Mouse (Mus musculus) midbrain, postnatal 0 days (tissue): ENCODE data around the gene Lacc1. TPM values are rescaled to one million over a fixed set of nuclear protein-coding genes. Genes with fewer than 3 reads are reported as not detected.
"Not testable (repeated sequence)": the region's sequence is repeated elsewhere in the genome, so short reads cannot be mapped to it uniquely, and the experiment has no call there.

ENCODE experiments used
- ATAC-seq: fragments of 200-750 bp; cut with Nextera tagmentation; 2 replicates; pipeline ENCODE4 v1.8.0; 2017; ENCODE audit warnings: moderate number of reproducible peaks, mild to moderate bottlenecking, moderate TSS enrichment, moderate library complexity; ENCODE audit not compliant: low FRiP score
- DNase-seq: peaks from one replicate; pipeline ENCODE4 v3.0.0-alpha.2; 2015; ENCODE audit warnings: low spot score
- H3K27ac ChIP-seq: fragments of 300-500 bp; sonication (generic); 2 replicates; pipeline ENCODE4 v1.5.1; 2014; ENCODE audit warnings: low read depth, mild to moderate bottlenecking, low read length, mixed read lengths
- H3K27me3 ChIP-seq: fragments of 300-500 bp; sonication (generic); 2 replicates; pipeline ENCODE4 v1.6.1; 2014; ENCODE audit warnings: low read length, control low read depth, mixed read lengths; ENCODE audit not compliant: insufficient read depth
- H3K36me3 ChIP-seq: fragments of 300-500 bp; sonication (generic); 2 replicates; pipeline ENCODE4 v1.6.1; 2014; ENCODE audit warnings: low read length, control low read depth, mixed read lengths; ENCODE audit not compliant: insufficient read depth
- H3K4me1 ChIP-seq: fragments of 300-500 bp; sonication (generic); 2 replicates; pipeline ENCODE4 v1.6.1; 2014; ENCODE audit warnings: mild to moderate bottlenecking, control low read depth, antibody characterized with exemption, low read length, mixed read lengths; ENCODE audit not compliant: insufficient read depth
- H3K4me2 ChIP-seq: fragments of 300-500 bp; sonication (generic); 2 replicates; pipeline ENCODE4 v1.6.1; 2014; ENCODE audit warnings: low read depth, mild to moderate bottlenecking, low read length, mixed read lengths; ENCODE audit not compliant: poor library complexity, severe bottlenecking
- H3K4me3 ChIP-seq: fragments of 300-500 bp; sonication (generic); 2 replicates; pipeline ENCODE4 v1.5.1; 2014; ENCODE audit warnings: low read depth, mild to moderate bottlenecking, low read length, moderate library complexity
- H3K9ac ChIP-seq: fragments of 300-500 bp; sonication (generic); replicated peaks from 2 replicates; pipeline ENCODE4 v1.6.1; 2014; ENCODE audit warnings: mild to moderate bottlenecking, low read length, moderate library complexity, mixed read lengths; ENCODE audit not compliant: poor library complexity, severe bottlenecking
- H3K9me3 ChIP-seq: fragments of 300-500 bp; sonication (generic); 2 replicates; pipeline ENCODE4 v1.6.1; 2016; ENCODE audit warnings: low read length, control low read depth
- CTCF ChIP-seq: IDR thresholded peaks from 2 replicates; pipeline ENCODE4 v1.5.1; 2016; ENCODE audit warnings: antibody characterized with exemption, mild to moderate bottlenecking
- WGBS: fragments of 180-500 bp; shearing (Covaris S2); extraction: QIAGEN DNeasy Blood & Tissue Kit; methylation state at CpG from one replicate; pipeline ENCODE4 v1.1.7; 2014; 5-methylcytosine and 5-hydroxymethylcytosine counted together
- polyA plus RNA-seq: library from polyadenylated mRNA; unstranded; fragments of >200 nt; fragmentation: Nextera tagmentation; extraction: Ambion mirVana; gene quantifications from 2 replicates; pipeline ENCODE4 v1.2.1, GENCODE M21; 2015
- total RNA-seq: library from RNA; depleted of rRNA; stranded (reverse); fragments of >200 nt; gene quantifications from 2 replicates; pipeline ENCODE4 v1.2.3, GENCODE M21; 2014

The Lacc1 gene
- total and polyA plus RNA-seq, 2 experiments from 2014 or later = 1.5 to 2.2 TPM

- no peak overlapping the region for H3K4me3 ChIP-seq
- no peaks in the 10 kb centered on the region for H3K9me3 ChIP-seq
- DNase-seq (peak; percentile 15), ATAC-seq (no peak)
- H3K36me3 ChIP-seq = no peaks in the 10 kb centered on the region
- WGBS = 87% methylated on average over 3 of the region's 3 CpGs
- no peak overlapping the region for H3K27ac ChIP-seq
- no peak overlapping the region for H3K4me2 ChIP-seq
- H3K27me3 ChIP-seq = no peaks in the 10 kb centered on the region
- no peaks in the 10 kb centered on the region for H3K4me1 ChIP-seq
- no peak for TF ChIP-seq CTCF
- H3K9ac ChIP-seq = no peak overlapping the region
Measured at GRCm38 (mm10) chr14:77024499-77024898, 12.2 kb downstream of the Lacc1 start.

GRCm38 (mm10) chr14:77017211-77017610 is 19.5 kb downstream of the Lacc1 start:
- WGBS = 89% methylated on average over 6 of the region's 6 CpGs
- no peak for ATAC-seq
- no peak overlapping the region for H3K27ac ChIP-seq

GRCm38 (mm10) chr14:77016783-77017182 is 19.9 kb downstream of the Lacc1 start:
- not testable (repeated sequence) for H3K9ac ChIP-seq, H3K4me3 ChIP-seq, H3K4me2 ChIP-seq, ATAC-seq, H3K27me3 ChIP-seq, H3K9me3 ChIP-seq, H3K27ac ChIP-seq, DNase-seq, H3K36me3 ChIP-seq, H3K4me1 ChIP-seq
- WGBS = 68% methylated on average over 12 of the region's 12 CpGs

More at GRCm38 (mm10) chr14:77017211-77017610, 19.5 kb downstream of the Lacc1 start:
- no peak for TF ChIP-seq CTCF
- no peak for DNase-seq
- H3K4me1 ChIP-seq = no peaks in the 10 kb centered on the region
- H3K36me3 ChIP-seq = no peaks in the 10 kb centered on the region
- H3K4me2 ChIP-seq = no peak overlapping the region
- no peaks in the 10 kb centered on the region for H3K9me3 ChIP-seq
- no peak overlapping the region for H3K4me3 ChIP-seq
- H3K9ac ChIP-seq = no peak overlapping the region
- H3K27me3 ChIP-seq = no peaks in the 10 kb centered on the region

GRCm38 (mm10) chr14:77011804-77012203 is 24.9 kb downstream of the Lacc1 start:
- peak; percentile 96 for TF ChIP-seq CTCF
- Histone ChIP-seq H3K27ac (no peak overlapping the region), H3K4me2 (no peak overlapping the region), H3K9ac (no peak overlapping the region), H3K4me3 (no peak overlapping the region), H3K4me1 (no peaks in the 10 kb centered on the region), H3K36me3 (no peaks in the 10 kb centered on the region), H3K9me3 (no peaks in the 10 kb centered on the region), H3K27me3 (no peaks in the 10 kb centered on the region)
- ATAC-seq (peak; percentile 63; the same call in 1 of the 2 replicates), DNase-seq (peak; percentile 85)
- 4% methylated on average over 3 of the region's 3 CpGs for WGBS

GRCm38 (mm10) chr14:77008238-77008637 is 28.5 kb downstream of the Lacc1 start:
- peak; percentile 85 for TF ChIP-seq CTCF
- ATAC-seq (peak; percentile 54; the same call in 1 of the 2 replicates), DNase-seq (peak; percentile 91)
- Histone ChIP-seq H3K9ac (no peak overlapping the region), H3K27me3 (no peaks in the 10 kb centered on the region), H3K4me3 (no peak overlapping the region), H3K36me3 (no peaks in the 10 kb centered on the region), H3K9me3 (no peaks in the 10 kb centered on the region), H3K27ac (no peak overlapping the region), H3K4me1 (no peaks in the 10 kb centered on the region), H3K4me2 (no peak overlapping the region)
- 14% methylated on average over 3 of the region's 3 CpGs for WGBS

- H3K4me3 ChIP-seq = no peak overlapping the region
- no peaks in the 10 kb centered on the region for H3K27me3 ChIP-seq
- no peak for TF ChIP-seq CTCF
- H3K36me3 ChIP-seq = no peaks in the 10 kb centered on the region
- DNase-seq (no peak), ATAC-seq (no peak)
- 76% methylated on average over 5 of the region's 5 CpGs for WGBS
- H3K4me2 ChIP-seq = no peak overlapping the region
- H3K27ac ChIP-seq = no peak overlapping the region
- H3K4me1 ChIP-seq = no peaks in the 10 kb centered on the region
- no peak overlapping the region for H3K9ac ChIP-seq
- H3K9me3 ChIP-seq = no peaks in the 10 kb centered on the region
Measured at GRCm38 (mm10) chr14:77005566-77005965, 31.1 kb downstream of the Lacc1 start.
